In the genomic region with DNA sequence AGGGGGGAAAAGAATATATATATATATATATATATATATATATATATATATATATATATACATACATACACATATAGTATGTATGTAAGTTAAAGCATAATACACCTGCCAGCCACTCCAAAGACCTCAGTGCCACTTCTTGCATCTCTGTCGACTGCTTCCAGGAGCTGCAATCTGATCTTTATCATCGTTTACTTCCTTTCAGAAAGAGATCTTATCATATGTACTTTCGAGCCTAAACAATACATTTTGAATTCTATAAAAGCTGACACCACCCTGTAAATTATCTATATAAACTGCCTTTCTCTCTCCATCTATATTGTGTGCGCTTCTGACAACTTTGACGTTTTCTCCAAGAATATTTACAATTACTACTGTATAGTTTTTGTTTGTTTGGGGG, we compare ENCODE assay signal across 8 mouse cellular contexts. TPM values are rescaled to one million over a fixed set of nuclear protein-coding genes. Genes with fewer than 3 reads are reported as not detected.
DNase-seq lines count a peak whose midpoint lies in the region; ATAC-seq lines count a peak whose summit lies in the region.

No protein-coding gene starts in this region.

- H3K4me1 ChIP-seq in lung, embryonic 15.5 days: no peaks in the 10 kb centered on the region; the same call in 1 of the 2 replicates
- H3K4me1 ChIP-seq in embryonic facial prominence, embryonic 12.5 days: no peaks in the 10 kb centered on the region
- no peaks in the 10 kb centered on the region for H3K4me1 ChIP-seq in intestine, embryonic 16.5 days (ENCODE audit: control insufficient read depth, insufficient read depth, low read length)
- H3K4me1 ChIP-seq in neural tube, embryonic 15.5 days: peaks cover 8% of the 10 kb centered on the region

- peaks cover 11% of the 10 kb centered on the region for H3K36me3 ChIP-seq in lung, embryonic 15.5 days
- peaks cover 9% of the 10 kb centered on the region; the same call in 1 of the 2 replicates for H3K36me3 ChIP-seq in embryonic facial prominence, embryonic 12.5 days
- no peaks in the 10 kb centered on the region for H3K36me3 ChIP-seq in intestine, embryonic 16.5 days (ENCODE audit: control insufficient read depth, insufficient read depth, low read length)
- peaks cover 18% of the 10 kb centered on the region for H3K36me3 ChIP-seq in neural tube, embryonic 15.5 days

- H3K27me3 ChIP-seq in lung, embryonic 15.5 days: no peaks in the 10 kb centered on the region
- no peaks in the 10 kb centered on the region for H3K27me3 ChIP-seq in embryonic facial prominence, embryonic 12.5 days
- H3K27me3 ChIP-seq in intestine, embryonic 16.5 days (replicated peaks; ENCODE audit: control insufficient read depth, insufficient read depth, low read length): no peaks in the 10 kb centered on the region
- no peaks in the 10 kb centered on the region for H3K27me3 ChIP-seq in neural tube, embryonic 15.5 days (replicated peaks)

- 13% methylated on average over 5 of the region's 5 CpGs for WGBS in lung, embryonic 15.5 days
- 28% methylated on average over 5 of the region's 5 CpGs for WGBS in embryonic facial prominence, embryonic 12.5 days
- 21% methylated on average over 5 of the region's 5 CpGs for WGBS in intestine, embryonic 16.5 days
- WGBS in neural tube, embryonic 15.5 days: 38% methylated on average over 5 of the region's 5 CpGs

- DNase-seq in lung, adult 18-20 months: no peak
- DNase-seq in ovary, postnatal 14 days (ENCODE audit: low spot score): no peak
- no peak for DNase-seq in layer of hippocampus, postnatal 10 days (ENCODE audit: low spot score in 2 of 2)
- DNase-seq in yolk sac, embryonic 10.5 days (ENCODE audit: low spot score): no peak

- ATAC-seq in lung, embryonic 15.5 days (ENCODE audit: borderline replicate concordance, extremely low read depth, low FRiP score, low TSS enrichment): 0 out of 2 replicates have a peak, but pooled peaks have one; percentile 0
- no peak for ATAC-seq in embryonic facial prominence, embryonic 12.5 days (ENCODE audit: insufficient number of reproducible peaks, insufficient read depth, low FRiP score, low TSS enrichment)
- ATAC-seq in intestine, embryonic 16.5 days: no peak
- no peak for ATAC-seq in neural tube, embryonic 15.5 days (ENCODE audit: low FRiP score)

- peak overlapping the region; percentile 54 for H3K4me3 ChIP-seq in lung, embryonic 15.5 days
- H3K4me3 ChIP-seq in embryonic facial prominence, embryonic 12.5 days: peak overlapping the region; percentile 55
- peak overlapping the region; percentile 72 for H3K4me3 ChIP-seq in intestine, embryonic 16.5 days (ENCODE audit: low read length)
- H3K4me3 ChIP-seq in neural tube, embryonic 15.5 days (replicated peaks): peak overlapping the region; percentile 79

- H3K4me2 ChIP-seq in lung, embryonic 15.5 days: peak overlapping the region; percentile 71
- H3K4me2 ChIP-seq in embryonic facial prominence, embryonic 12.5 days (replicated peaks): peak overlapping the region; percentile 57
- peak overlapping the region; percentile 60 for H3K4me2 ChIP-seq in intestine, embryonic 16.5 days (ENCODE audit: low read depth, low read length)
- H3K4me2 ChIP-seq in neural tube, embryonic 15.5 days: peak overlapping the region; percentile 66

- H3K9ac ChIP-seq in lung, embryonic 15.5 days: peak overlapping the region; percentile 69
- peak overlapping the region; percentile 79; the same call in 1 of the 2 replicates for H3K9ac ChIP-seq in embryonic facial prominence, embryonic 12.5 days
- peak overlapping the region; percentile 84; the same call in 1 of the 2 replicates for H3K9ac ChIP-seq in intestine, embryonic 16.5 days (ENCODE audit: low read depth, low read length)
- peak overlapping the region; percentile 82 for H3K9ac ChIP-seq in neural tube, embryonic 15.5 days (replicated peaks)

- H3K27ac ChIP-seq in lung, embryonic 15.5 days: peak overlapping the region; percentile 93
- 0 out of 2 replicates have a peak overlapping the region, but pooled peaks have one; percentile 88 for H3K27ac ChIP-seq in embryonic facial prominence, embryonic 12.5 days
- H3K27ac ChIP-seq in intestine, embryonic 16.5 days (ENCODE audit: low read length): no peak overlapping the region
- H3K27ac ChIP-seq in neural tube, embryonic 15.5 days (replicated peaks): peak overlapping the region; percentile 98

- no peaks in the 10 kb centered on the region for H3K9me3 ChIP-seq in lung, embryonic 15.5 days
- no peaks in the 10 kb centered on the region for H3K9me3 ChIP-seq in embryonic facial prominence, embryonic 12.5 days
- H3K9me3 ChIP-seq in intestine, embryonic 16.5 days (ENCODE audit: control insufficient read depth, low read length): no peaks in the 10 kb centered on the region
- no peaks in the 10 kb centered on the region for H3K9me3 ChIP-seq in neural tube, embryonic 15.5 days (replicated peaks)

RNA-seq across cellular contexts. Expression of gene Trmo, which starts 0.7 kb away (rescaled TPM):
- 10.0 and 11.2 TPM in 2 replicates for polyA plus RNA-seq in lung, embryonic 15.5 days (2015; fragmentation: Nextera tagmentation; extraction: Ambion mirVana)
- polyA plus RNA-seq in embryonic facial prominence, embryonic 12.5 days (2016; fragmentation: Nextera tagmentation; extraction: Ambion mirVana): 8.2 and 9.7 TPM in 2 replicates
- 12.5 and 13.0 TPM in 2 replicates for polyA plus RNA-seq in intestine, embryonic 16.5 days (2015; fragmentation: Nextera tagmentation; extraction: Ambion mirVana)
- polyA plus RNA-seq in neural tube, embryonic 15.5 days (2015; fragmentation: Nextera tagmentation; extraction: Ambion mirVana): 8.4 and 10.7 TPM in 2 replicates
- 1 to 10 TPM; 4.9 to 5.5 TPM for total RNA-seq in layer of hippocampus, postnatal 10 days (2021)

RNA-seq across cellular contexts. Expression of gene Hemgn, which starts 24.8 kb away (rescaled TPM):
- polyA plus RNA-seq in lung, embryonic 15.5 days (2015; fragmentation: Nextera tagmentation; extraction: Ambion mirVana): 1.2 and 2.5 TPM in 2 replicates
- 2.5 and 2.8 TPM in 2 replicates for polyA plus RNA-seq in embryonic facial prominence, embryonic 12.5 days (2016; fragmentation: Nextera tagmentation; extraction: Ambion mirVana)
- 2.6 and 8.1 TPM in 2 replicates for polyA plus RNA-seq in intestine, embryonic 16.5 days (2015; fragmentation: Nextera tagmentation; extraction: Ambion mirVana)
- 0.24 and 1.2 TPM in 2 replicates for polyA plus RNA-seq in neural tube, embryonic 15.5 days (2015; fragmentation: Nextera tagmentation; extraction: Ambion mirVana)
- total RNA-seq in layer of hippocampus, postnatal 10 days (2021): not detected

RNA-seq across cellular contexts. Expression of gene Foxe1, which starts 45.1 kb away (rescaled TPM):
- 0.05 TPM in 1 of 2 replicates, not detected in the other for polyA plus RNA-seq in lung, embryonic 15.5 days (2015; fragmentation: Nextera tagmentation; extraction: Ambion mirVana)
- 1.8 and 3.0 TPM in 2 replicates for polyA plus RNA-seq in embryonic facial prominence, embryonic 12.5 days (2016; fragmentation: Nextera tagmentation; extraction: Ambion mirVana)
- not detected in 2 replicates for polyA plus RNA-seq in intestine, embryonic 16.5 days (2015; fragmentation: Nextera tagmentation; extraction: Ambion mirVana)
- not detected in 2 replicates for polyA plus RNA-seq in neural tube, embryonic 15.5 days (2015; fragmentation: Nextera tagmentation; extraction: Ambion mirVana)
- not detected for total RNA-seq in layer of hippocampus, postnatal 10 days (2021)
